Mouse (Mus musculus): ENCODE measurements around the gene Crtc3.

Gene Crtc3

DNA sequence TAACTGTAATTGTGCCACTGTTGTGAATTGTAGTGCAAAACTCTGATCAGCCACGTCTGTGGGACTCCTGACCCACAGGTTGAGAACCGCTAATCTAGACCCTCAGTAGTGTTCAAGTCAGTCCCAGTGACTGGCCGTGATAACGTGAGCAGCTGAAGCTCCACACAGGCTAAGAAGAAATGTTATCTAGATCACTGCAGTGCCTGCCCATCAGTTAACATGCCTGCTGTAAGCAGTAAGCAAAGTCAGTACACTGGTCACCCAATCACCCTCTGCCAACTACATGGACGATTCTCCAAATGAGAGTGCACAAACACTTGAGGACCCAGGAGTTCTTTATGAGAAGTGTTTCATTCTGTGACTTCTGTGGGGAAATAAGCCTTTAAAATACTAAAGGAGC is 3.0 kb downstream of the Crtc3 start:
- DNase-seq (ENCODE audit: extremely low read depth, low read depth), result no peak

- no peak for DNase-seq (ENCODE audit: extremely low read depth, low read depth)
These were observed 6.0 kb downstream of the Crtc3 start for GRCm38 (mm10) chr7:80682630-80683029.

- DNase-seq (ENCODE audit: extremely low read depth, low read depth), result no peak
These were observed 8.3 kb downstream of the Crtc3 start for GRCm38 (mm10) chr7:80680218-80680847.

DNA sequence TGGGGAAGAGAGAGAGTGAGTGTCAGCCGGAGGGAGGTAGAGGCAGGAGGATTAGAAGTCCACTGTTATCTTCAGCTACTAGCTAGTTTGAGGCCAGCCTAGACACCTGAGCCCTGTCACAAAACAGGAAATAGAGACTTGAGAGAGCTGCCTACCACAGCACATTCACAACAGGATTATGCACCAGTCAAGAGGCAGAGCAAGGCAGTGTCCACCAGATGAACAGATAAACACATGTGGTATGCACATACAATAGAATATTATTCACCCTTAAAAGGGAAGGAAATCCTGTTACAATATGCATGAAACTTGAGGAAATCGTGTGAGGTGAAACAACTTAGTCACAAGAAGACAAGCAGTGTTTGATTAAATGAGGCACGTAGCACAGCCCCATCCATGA is 16.4 kb downstream of the Crtc3 start:
- DNase-seq (ENCODE audit: extremely low read depth, low read depth), result peak; percentile 47

- DNase-seq (ENCODE audit: extremely low read depth, low read depth), result no peak
These were observed 17.8 kb downstream of the Crtc3 start for GRCm38 (mm10) chr7:80670889-80671288.

GRCm38 (mm10) chr7:80667190-80667589 is 21.5 kb downstream of the Crtc3 start:
- DNase-seq (ENCODE audit: extremely low read depth, low read depth), result peak; percentile 89

- no peak for DNase-seq (ENCODE audit: extremely low read depth, low read depth)
These were observed 22.3 kb downstream of the Crtc3 start for GRCm38 (mm10) chr7:80666198-80666915.

GRCm38 (mm10) chr7:80661082-80661481 is 27.6 kb downstream of the Crtc3 start:
- DNase-seq (ENCODE audit: extremely low read depth, low read depth), result no peak

DNA sequence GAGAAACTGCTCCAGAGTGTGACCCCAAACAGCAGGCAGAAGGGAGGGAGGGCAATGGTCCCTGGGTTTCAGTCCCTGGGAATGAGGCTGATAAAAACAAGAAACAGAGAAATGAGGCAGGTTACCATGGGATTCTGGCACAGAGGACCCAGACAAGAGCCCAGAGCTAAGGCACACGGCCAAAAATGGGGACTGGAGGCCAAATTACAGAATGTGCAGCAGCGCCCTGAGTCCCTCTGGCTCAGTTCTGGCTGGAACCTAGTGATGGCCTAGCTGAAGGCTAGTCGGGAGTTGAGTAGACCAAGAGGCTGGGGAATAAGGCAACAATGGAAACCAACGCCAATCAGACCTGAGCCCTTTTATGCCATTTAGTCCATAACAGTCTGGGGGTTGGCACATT is 28.1 kb downstream of the Crtc3 start:
- DNase-seq (ENCODE audit: extremely low read depth, low read depth), result no peak

DNA sequence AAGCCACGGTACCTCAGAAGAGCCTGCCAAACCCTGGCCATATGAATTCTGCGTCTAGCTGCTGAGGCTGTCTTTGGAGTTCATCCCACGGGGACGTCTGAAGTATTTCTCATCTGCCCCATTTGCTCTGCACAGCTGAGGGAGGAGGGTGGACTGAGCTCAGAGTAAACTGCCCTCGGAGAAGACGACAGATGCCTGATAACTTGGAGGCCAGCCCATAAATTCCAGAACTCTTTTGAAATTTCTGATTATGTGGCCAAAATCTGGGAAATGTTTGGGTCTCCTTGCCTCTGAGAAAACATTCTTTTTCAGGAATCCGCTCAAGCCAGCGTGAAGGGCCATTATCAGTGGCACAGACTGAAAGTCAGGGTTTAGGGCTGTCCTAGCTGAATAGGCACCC is 30.8 kb downstream of the Crtc3 start:
- no peak for DNase-seq (ENCODE audit: extremely low read depth, low read depth)

DNA sequence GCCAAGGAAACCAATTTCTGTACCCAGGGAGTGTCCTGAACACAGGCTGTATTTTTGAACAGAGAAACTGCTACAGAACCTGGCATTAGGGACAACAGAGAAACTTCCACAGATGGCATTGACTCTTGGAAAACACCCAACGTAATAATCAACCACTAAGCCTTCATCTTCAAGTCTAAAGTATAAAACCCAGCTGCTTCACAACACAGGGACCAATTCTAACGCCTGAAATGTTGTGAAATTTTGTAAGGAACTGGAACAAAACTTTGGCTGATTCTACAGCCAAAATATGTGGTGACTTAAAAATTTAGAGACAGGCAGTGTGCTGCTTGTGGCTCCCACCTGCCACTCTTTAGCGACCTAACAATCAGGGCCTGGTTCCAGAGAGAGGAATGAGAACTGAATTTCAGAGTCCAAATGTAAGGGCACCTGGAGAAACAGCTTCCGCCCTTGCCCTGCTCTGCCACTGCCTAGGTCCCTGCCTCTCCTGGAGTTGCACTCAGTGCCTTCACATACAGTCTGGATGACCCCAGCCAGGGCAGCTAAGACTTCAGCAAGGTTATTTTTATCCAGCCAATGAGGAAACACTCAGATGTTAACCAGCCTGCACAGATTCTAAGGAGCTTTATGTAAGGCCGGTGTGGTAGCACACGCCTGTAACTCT is 33.2 kb downstream of the Crtc3 start:
- DNase-seq (ENCODE audit: extremely low read depth, low read depth), result no peak

DNA sequence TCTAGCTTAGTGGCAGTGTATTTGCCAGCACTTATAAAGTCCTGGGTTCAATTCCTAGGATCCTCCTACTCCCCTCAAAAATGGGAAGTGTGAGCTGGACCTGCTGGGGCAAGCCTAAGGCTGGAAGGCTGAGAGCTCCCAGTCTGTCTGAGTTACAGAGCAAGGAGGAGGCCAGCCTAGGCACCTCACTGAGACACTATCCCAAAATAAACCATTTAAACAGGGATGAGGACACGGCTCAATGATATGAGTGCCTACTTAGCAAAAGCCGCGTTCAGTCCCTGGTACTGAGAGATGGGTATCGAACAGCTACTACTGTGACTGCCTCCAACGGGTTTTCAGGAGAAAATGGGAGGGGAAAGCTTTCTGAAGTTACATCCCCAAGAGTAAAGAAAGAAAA is 33.8 kb downstream of the Crtc3 start:
- DNase-seq (ENCODE audit: extremely low read depth, low read depth), result no peak

- no peak for DNase-seq (ENCODE audit: extremely low read depth, low read depth)
These were observed 34.3 kb downstream of the Crtc3 start for GRCm38 (mm10) chr7:80654393-80654792.

DNA sequence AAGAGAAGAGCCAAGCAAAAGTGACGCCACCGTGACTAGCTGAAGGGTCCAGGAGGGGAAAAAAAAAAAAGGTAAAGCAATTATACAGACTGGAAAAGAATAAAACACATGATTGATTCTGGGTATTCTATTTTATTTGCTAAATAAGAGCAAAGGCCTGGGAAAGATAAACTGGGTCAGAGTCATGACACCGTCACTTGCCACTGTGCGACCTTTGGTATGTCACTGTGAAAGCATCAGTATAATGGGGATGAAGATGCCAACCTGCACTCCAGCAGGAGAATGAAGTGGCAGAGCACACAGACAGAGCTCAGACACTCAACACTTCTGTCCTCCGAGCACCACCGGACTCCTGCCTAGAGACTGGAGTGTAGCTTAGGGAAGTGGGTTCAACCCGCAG is 34.7 kb downstream of the Crtc3 start:
- no peak for DNase-seq (ENCODE audit: extremely low read depth, low read depth)

DNA sequence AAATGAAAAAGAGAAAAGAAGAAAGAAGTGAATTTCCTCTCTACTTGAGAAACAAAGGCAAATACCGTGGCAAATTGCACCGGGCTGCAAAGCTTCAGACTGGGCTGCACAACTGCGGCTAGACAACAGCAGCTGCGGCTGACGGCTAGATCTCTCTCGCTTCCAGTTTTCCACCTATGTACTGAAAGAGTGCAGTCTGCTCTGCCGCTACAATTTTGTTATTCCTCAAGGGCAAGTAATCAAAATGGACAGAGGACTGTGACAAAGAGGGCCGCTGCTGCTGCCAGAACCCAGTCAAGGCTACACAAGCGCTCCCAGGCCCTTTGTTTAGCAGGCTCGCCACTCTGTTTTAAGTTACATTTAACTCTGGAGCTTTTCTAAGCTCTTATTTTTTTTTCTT is 35.6 kb downstream of the Crtc3 start:
- no peak for DNase-seq (ENCODE audit: extremely low read depth, low read depth)

- DNase-seq (ENCODE audit: extremely low read depth, low read depth), result no peak
These were observed 36.4 kb downstream of the Crtc3 start for GRCm38 (mm10) chr7:80652289-80652688.

- DNase-seq (ENCODE audit: extremely low read depth, low read depth), result no peak
These were observed 41.2 kb downstream of the Crtc3 start for GRCm38 (mm10) chr7:80647437-80647871.

- DNase-seq (ENCODE audit: extremely low read depth, low read depth), result no peak
These were observed 42.3 kb downstream of the Crtc3 start for GRCm38 (mm10) chr7:80646093-80647025.

DNA sequence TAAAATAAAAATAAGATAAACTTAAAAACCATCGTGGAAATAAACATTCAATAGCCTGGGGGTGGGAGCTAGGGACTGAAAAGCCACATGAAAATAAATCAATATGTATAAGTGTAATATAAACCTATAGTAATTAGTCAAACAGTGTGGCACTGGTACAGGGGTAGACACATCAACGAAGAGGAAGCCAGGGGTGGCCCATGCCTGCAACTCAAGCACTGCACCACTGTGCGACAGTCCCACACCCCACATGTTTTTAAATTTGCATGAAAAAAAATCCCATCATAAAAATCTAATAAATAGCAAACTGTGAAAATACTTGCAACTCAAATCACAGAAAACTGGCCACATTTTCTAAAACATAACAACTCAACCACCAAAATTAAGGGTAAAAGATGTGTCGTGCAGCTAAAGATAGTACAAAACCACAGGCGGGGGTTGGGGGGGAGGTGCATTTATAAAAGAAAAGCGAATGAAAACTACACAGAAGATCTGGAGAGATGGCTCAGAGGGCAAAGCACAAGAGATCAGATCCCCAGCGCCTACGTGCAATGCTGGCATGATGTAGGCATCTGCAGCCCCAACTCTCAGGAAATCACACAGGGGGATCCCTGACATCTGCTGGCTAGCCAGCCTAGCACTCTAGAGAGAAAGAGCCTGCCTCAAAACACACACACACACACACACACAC is 45.6 kb downstream of the Crtc3 start:
- DNase-seq (ENCODE audit: extremely low read depth, low read depth), result no peak

DNA sequence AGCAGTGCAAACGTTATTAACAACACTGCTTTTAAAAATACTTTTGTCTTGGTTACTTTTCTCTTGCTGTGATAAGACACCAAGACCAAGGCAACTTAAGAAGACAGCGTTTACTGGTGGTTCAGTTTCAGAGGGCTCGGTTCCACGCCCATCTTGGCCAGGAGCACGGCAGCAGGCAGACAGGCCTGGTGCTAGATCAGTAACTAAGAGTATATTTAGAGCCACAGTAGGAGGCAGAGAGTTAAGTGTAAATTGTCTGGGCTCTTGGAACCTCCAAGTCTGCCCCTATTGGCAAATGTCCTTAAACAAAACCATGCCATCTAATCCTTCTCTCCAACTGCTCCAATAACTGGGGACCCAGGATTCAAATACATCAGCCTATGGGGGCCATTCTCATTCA is 46.1 kb downstream of the Crtc3 start:
- no peak for DNase-seq (ENCODE audit: extremely low read depth, low read depth)

DNA sequence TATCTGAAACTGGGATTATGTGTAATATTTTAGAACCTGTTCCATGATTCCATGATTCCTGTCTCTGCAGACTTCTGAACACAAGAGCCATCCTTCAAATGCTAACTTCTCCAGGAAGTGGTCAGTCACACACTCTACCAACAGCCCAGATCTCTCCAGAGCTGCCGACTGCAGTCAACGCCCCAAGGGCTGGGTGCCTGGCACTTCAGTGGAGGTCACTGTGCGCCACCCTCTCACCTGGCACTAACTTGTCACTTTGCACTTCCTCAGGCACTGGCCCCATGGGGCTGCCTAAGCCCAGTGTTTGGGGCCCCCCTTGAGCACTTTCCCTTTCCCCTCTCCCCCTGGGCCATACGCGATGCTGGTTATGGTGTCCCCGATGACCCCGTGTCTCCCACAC is 46.8 kb downstream of the Crtc3 start:
- DNase-seq (ENCODE audit: extremely low read depth, low read depth), result no peak
